Comparison of ENCODE assay signal across 9 mouse cellular contexts in genomic region chr7:16002171-16002570, GRCm38 (mm10). TPM values are rescaled to one million over a fixed set of nuclear protein-coding genes. Genes with fewer than 3 reads are reported as not detected.
A peak's percentile ranks its signal among the peaks of the same experiment; 100 is the strongest.
DNase-seq lines count a peak whose midpoint lies in the region; ATAC-seq lines count a peak whose summit lies in the region.
"Had no signal": no experiment of that assay in that cellular context is flagged by ENCODE, and none has a peak within 500 bp of the region (broad histone marks: within the 10 kb centered on the region; RNA-seq: fewer than 3 reads in every experiment).

No protein-coding gene starts in this region.

- no peak overlapping the region for H3K4me3 ChIP-seq in forebrain, embryonic 14.5 days (ENCODE audit: low read depth, low read length)
- H3K4me3 ChIP-seq in forebrain, embryonic 10.5 days = no peak overlapping the region
- H3K4me3 ChIP-seq in neural tube, embryonic 15.5 days (replicated peaks) = no peak overlapping the region
- H3K4me3 ChIP-seq: erythroblast, embryonic 14.5 days had no signal

- WGBS in forebrain, embryonic 14.5 days = 82% methylated on average over 5 of the region's 5 CpGs
- 94% methylated on average over 5 of the region's 5 CpGs for WGBS in forebrain, embryonic 10.5 days
- 86% methylated on average over 5 of the region's 5 CpGs for WGBS in neural tube, embryonic 15.5 days

- H3K4me2 ChIP-seq in forebrain, embryonic 14.5 days (ENCODE audit: low read length) = no peak overlapping the region
- H3K4me2 ChIP-seq in neural tube, embryonic 15.5 days = no peak overlapping the region

- H3K9ac ChIP-seq in forebrain, embryonic 14.5 days (ENCODE audit: low read length) = no peak overlapping the region
- no peak overlapping the region for H3K9ac ChIP-seq in neural tube, embryonic 15.5 days (replicated peaks)

- no peaks in the 10 kb centered on the region for H3K27me3 ChIP-seq in forebrain, embryonic 14.5 days (replicated peaks; ENCODE audit: control insufficient read depth, insufficient read depth, low read length)
- H3K27me3 ChIP-seq in forebrain, embryonic 10.5 days (ENCODE audit: poor library complexity, severe bottlenecking) = no peaks in the 10 kb centered on the region
- no peaks in the 10 kb centered on the region for H3K27me3 ChIP-seq in neural tube, embryonic 15.5 days (replicated peaks)

- H3K36me3 ChIP-seq in forebrain, embryonic 14.5 days (ENCODE audit: control insufficient read depth, insufficient read depth, low read length) = peaks cover 14% of the 10 kb centered on the region
- H3K36me3 ChIP-seq in forebrain, embryonic 10.5 days (replicated peaks) = peaks cover 60% of the 10 kb centered on the region
- H3K36me3 ChIP-seq in neural tube, embryonic 15.5 days = peaks cover 11% of the 10 kb centered on the region

- no peaks in the 10 kb centered on the region for H3K9me3 ChIP-seq in forebrain, embryonic 14.5 days (replicated peaks; ENCODE audit: control insufficient read depth, low read length)
- peaks cover 5% of the 10 kb centered on the region; the same call in 1 of the 2 replicates for H3K9me3 ChIP-seq in forebrain, embryonic 10.5 days
- H3K9me3 ChIP-seq in neural tube, embryonic 15.5 days (replicated peaks) = no peaks in the 10 kb centered on the region

- ATAC-seq in forebrain, embryonic 14.5 days = no peak
- no peak for ATAC-seq in neural tube, embryonic 15.5 days (ENCODE audit: low FRiP score)

- H3K4me1 ChIP-seq in forebrain, embryonic 14.5 days (ENCODE audit: control insufficient read depth, insufficient read depth, low read length) = no peaks in the 10 kb centered on the region
- peaks cover 12% of the 10 kb centered on the region for H3K4me1 ChIP-seq in forebrain, embryonic 10.5 days
- H3K4me1 ChIP-seq in neural tube, embryonic 15.5 days = 0 out of 2 replicates have a peak, but pooled peaks cover 16% of the 10 kb centered on the region

- DNase-seq in forebrain, embryonic 14.5 days (ENCODE audit: low spot score) = peak; percentile 17
- no peak for DNase-seq in forebrain, embryonic 10.5 days (ENCODE audit: extremely low spot score, low spot score)
- peak; percentile 42 for DNase-seq in CD4-positive helper T cell, adult 2 months (ENCODE audit: low read depth, low spot score)
- DNase-seq in frontal cortex, postnatal 25 days (ENCODE audit: low spot score in 2 of 2) = peak; percentile 40 to 55
- peak; percentile 54 to 70 for DNase-seq in layer of hippocampus, adult 18-20 months (ENCODE audit: low spot score in 2 of 2)
- DNase-seq in lung, postnatal 4 days = peak; percentile 48 to 70
- DNase-seq in cerebellum, adult 11-12 months = no peak

- no peak overlapping the region for H3K27ac ChIP-seq in forebrain, embryonic 14.5 days (ENCODE audit: low read depth, low read length)
- H3K27ac ChIP-seq in forebrain, embryonic 10.5 days = no peak overlapping the region
- no peak overlapping the region for H3K27ac ChIP-seq in neural tube, embryonic 15.5 days (replicated peaks)

RNA-seq across cellular contexts. Expression of gene Ehd2, which starts 34.8 kb away (rescaled TPM):
- 4.5 and 6.2 TPM in 2 replicates for polyA plus RNA-seq in forebrain, embryonic 14.5 days (2014; fragmentation: Nextera tagmentation; extraction: Ambion mirVana)
- 10.1 and 11.2 TPM in 2 replicates for polyA plus RNA-seq in forebrain, embryonic 10.5 days (2016; fragmentation: Nextera tagmentation; extraction: Ambion mirVana)
- total RNA-seq in layer of hippocampus, adult 18-20 months (2021) = 1 to 10 TPM; 5.6 to 6.1 TPM
- polyA plus RNA-seq in neural tube, embryonic 15.5 days (2015; fragmentation: Nextera tagmentation; extraction: Ambion mirVana) = 9.2 and 14.8 TPM in 2 replicates

RNA-seq across cellular contexts. Expression of gene Bicra, which starts 45.5 kb away (rescaled TPM):
- polyA plus RNA-seq in forebrain, embryonic 14.5 days (2014; fragmentation: Nextera tagmentation; extraction: Ambion mirVana) = 4.3 and 6.0 TPM in 2 replicates
- polyA plus RNA-seq in forebrain, embryonic 10.5 days (2016; fragmentation: Nextera tagmentation; extraction: Ambion mirVana) = 7.0 and 7.7 TPM in 2 replicates
- total RNA-seq in layer of hippocampus, adult 18-20 months (2021) = 10 to 100 TPM; 19.6 to 20.7 TPM
- 6.6 and 7.3 TPM in 2 replicates for polyA plus RNA-seq in neural tube, embryonic 15.5 days (2015; fragmentation: Nextera tagmentation; extraction: Ambion mirVana)

RNA-seq across cellular contexts. Expression of gene Nop53, which starts 56.3 kb away (rescaled TPM):
- 142 and 147 TPM in 2 replicates for polyA plus RNA-seq in forebrain, embryonic 14.5 days (2014; fragmentation: Nextera tagmentation; extraction: Ambion mirVana)
- polyA plus RNA-seq in forebrain, embryonic 10.5 days (2016; fragmentation: Nextera tagmentation; extraction: Ambion mirVana) = 171 and 179 TPM in 2 replicates
- 100 to 1,000 TPM; 143 to 144 TPM for total RNA-seq in layer of hippocampus, adult 18-20 months (2021)
- polyA plus RNA-seq in neural tube, embryonic 15.5 days (2015; fragmentation: Nextera tagmentation; extraction: Ambion mirVana) = 108 and 127 TPM in 2 replicates

RNA-seq across cellular contexts. Expression of gene Zfp541, which starts 59.4 kb away (rescaled TPM):
- polyA plus RNA-seq in forebrain, embryonic 14.5 days (2014; fragmentation: Nextera tagmentation; extraction: Ambion mirVana) = 0.16 TPM in 1 of 2 replicates, not detected in the other
- polyA plus RNA-seq in forebrain, embryonic 10.5 days (2016; fragmentation: Nextera tagmentation; extraction: Ambion mirVana) = 0.10 TPM in 1 of 2 replicates, not detected in the other
- total RNA-seq in layer of hippocampus, adult 18-20 months (2021) = under 1 TPM; 0.41 to 0.89 TPM
- polyA plus RNA-seq in neural tube, embryonic 15.5 days (2015; fragmentation: Nextera tagmentation; extraction: Ambion mirVana) = 0.15 and 0.17 TPM in 2 replicates

Comparison
In these comparisons a context has a peak if more than half of its experiments do, and no peak if none do; other contexts are left out.
1. DNase-seq: peak in forebrain, embryonic 14.5 days (single experiment), CD4-positive helper T cell, adult 2 months (single experiment), frontal cortex, postnatal 25 days (2 of 2), layer of hippocampus, adult 18-20 months (2 of 2) and lung, postnatal 4 days (2 of 2); none in forebrain, embryonic 10.5 days (single experiment) and cerebellum, adult 11-12 months (single experiment).